Mouse (Mus musculus): ENCODE data around the gene Klra9.
"Not testable (repeated sequence)": the region's sequence is repeated elsewhere in the genome, so short reads cannot be mapped to it uniquely, and the experiment has no call there.

The Klra9 gene

DNA sequence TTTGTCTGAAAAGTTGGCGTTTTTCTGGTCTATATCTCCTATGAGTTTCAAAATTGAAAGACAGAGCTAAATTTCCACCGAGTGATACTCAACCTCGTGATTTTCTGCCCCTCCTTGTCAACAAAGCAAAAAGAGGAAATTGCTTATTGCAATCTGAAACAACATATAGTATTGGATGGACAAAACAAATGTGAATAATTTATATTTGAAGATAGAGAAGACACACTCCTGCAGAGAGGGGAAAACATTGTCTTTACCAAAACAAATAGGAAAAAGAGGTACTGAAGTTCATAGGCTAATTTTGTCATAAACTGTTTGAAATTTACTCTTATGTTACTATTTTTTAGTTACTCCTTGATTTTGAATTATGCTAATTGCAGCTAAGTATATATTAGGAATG is at the start of gene Klra9:
TSS of gene Klra9 (minus strand) at position 101 of the 400 bp plus-strand sequence.
- DNase-seq: not testable (repeated sequence)

DNA sequence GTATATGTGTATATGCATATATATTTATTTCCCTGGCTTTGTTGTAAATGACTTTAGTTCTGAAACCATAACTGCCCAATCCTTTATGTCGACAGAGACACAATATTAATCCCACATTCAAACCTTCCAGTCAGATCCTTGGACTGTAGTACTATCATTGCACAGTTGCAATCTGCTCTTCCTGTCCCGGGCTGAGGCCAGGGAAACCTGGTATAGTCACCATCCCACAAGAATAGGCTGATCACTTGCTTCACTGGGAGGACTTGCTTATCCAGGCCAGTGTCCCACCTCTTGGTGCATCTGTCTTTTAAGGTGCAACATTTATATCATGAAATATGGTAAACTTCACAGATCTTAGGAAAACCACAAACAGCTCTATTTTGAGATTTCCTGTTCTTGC is 44.6 kb upstream of the Klra9 start:
- DNase-seq: no peak

DNA sequence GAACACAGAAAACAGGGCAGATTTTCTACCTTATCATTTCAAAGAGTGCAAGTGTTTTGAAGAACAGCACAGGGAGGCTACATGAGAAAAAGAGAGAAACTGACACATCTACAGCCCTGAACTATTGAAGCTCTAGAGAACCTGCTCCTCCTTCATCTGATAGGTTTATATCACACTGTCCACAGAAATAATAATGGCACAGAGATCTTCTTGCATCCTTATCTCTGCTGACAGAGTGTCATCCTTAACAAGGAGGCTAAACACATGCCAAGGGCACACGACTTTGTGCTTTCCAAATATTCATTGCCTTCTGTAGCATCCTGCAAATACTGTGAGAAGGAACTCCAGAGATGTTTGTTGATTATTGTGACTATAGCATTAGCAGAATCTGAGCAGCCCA is 43.7 kb upstream of the Klra9 start:
- no peak for DNase-seq

DNA sequence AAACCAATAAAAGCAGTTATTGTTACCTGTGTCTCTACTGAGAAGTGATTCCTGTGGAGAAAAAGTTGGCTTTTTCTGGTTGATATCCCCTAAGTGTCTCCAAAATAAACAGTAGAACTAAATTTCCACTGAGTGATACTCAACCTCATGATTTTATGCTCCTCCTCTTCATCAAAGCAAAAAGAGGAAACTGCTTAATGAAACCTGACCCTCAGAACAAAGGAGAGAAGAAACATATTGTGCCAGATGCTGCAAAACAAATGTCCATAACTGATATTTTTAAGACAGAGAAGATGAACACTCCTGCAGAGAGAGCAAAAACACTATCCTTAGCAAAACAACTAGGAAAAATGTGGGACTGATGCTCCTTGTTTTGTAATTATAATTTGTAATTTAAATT is 40.3 kb upstream of the Klra9 start, which contains the start of gene Klra7:
TSS of gene Klra7 (minus strand) at position 101 of the 400 bp plus-strand sequence.
- DNase-seq: no peak

DNA sequence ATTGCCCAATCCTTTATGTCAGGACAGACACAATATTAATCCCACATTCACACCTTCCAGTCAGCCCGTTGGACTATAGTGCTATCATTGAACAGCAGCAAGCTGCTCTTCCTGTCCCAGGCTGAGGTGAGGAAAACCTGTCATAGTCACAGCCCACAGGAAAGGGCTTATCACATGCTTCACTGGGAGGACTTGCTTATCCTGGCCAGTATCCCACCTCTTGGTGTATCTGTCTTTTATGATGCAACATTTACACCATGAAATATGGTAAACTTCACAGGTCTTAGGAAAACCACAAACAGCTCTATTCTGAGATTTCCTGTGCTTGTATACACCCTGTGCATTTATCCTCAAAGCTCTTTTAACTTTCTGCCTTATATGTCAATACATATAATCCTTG is 4.5 kb upstream of the Klra9 start:
- not testable (repeated sequence) for DNase-seq

DNA sequence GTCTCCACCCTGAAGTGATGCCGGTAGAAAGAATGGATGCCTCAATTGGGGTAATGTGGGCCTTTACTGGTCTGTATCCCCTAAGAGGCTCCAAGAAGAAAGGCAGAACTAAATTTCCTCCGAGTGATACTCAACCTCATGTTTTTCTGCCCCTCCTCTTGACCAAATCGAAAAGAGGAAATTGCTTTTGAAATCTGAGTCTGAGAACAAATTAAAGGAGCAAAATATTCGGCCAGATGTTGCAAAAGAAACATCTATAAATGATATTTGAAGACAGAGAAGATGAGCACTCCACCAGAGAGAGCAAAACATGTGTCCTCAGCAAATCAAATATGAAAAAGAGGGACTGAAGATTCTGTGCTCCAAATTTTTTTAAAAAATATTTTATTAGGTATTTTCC is 63.1 kb downstream of the Klra9 start, which contains the start of gene Klra8:
TSS of gene Klra8 (minus strand) at position 101 of the 400 bp plus-strand sequence.
- not testable (repeated sequence) for DNase-seq
